Mouse (Mus musculus) ES-Bruce4 (cell line): ENCODE data around the gene Fgfr2. TPM values are rescaled to one million over a fixed set of nuclear protein-coding genes. Genes with fewer than 3 reads are reported as not detected.

Experiments used
- H3K27ac ChIP-seq: 2 replicates; pipeline ENCODE4 v1.5.1; 2012; ENCODE audit warnings: low read length, inconsistent platforms; ENCODE audit not compliant: insufficient read depth
- H3K27me3 ChIP-seq: 2 replicates; pipeline ENCODE4 v1.6.1; 2012; ENCODE audit warnings: mild to moderate bottlenecking, low read length, inconsistent platforms; ENCODE audit not compliant: control insufficient read depth, poor library complexity, insufficient read depth, severe bottlenecking
- H3K36me3 ChIP-seq: 2 replicates; pipeline ENCODE4 v1.6.1; 2012; ENCODE audit warnings: inconsistent platforms, mild to moderate bottlenecking, low read length, moderate library complexity; ENCODE audit not compliant: control insufficient read depth, poor library complexity, insufficient read depth, severe bottlenecking
- H3K4me1 ChIP-seq: one replicate; pipeline ENCODE4 v1.8.1; 2011; ENCODE audit warnings: low read length; ENCODE audit not compliant: control insufficient read depth, insufficient read depth
- H3K4me3 ChIP-seq: 2 replicates; pipeline ENCODE4 v1.5.1; 2011; ENCODE audit warnings: low read depth, mild to moderate bottlenecking, low read length
- H3K9ac ChIP-seq: 2 replicates; pipeline ENCODE4 v1.6.1; 2012; ENCODE audit warnings: low read depth, mild to moderate bottlenecking, inconsistent platforms; ENCODE audit not compliant: poor library complexity, severe bottlenecking
- H3K9me3 ChIP-seq: replicated peaks from 2 replicates; pipeline ENCODE4 v1.6.1; 2012; ENCODE audit warnings: mild to moderate bottlenecking, low read length, inconsistent platforms; ENCODE audit not compliant: control insufficient read depth, poor library complexity, insufficient read depth, severe bottlenecking
- CTCF ChIP-seq: IDR thresholded peaks from one replicate; pipeline ENCODE4 v1.8.1; 2011; ENCODE audit warnings: low read depth, low read length
- EP300 ChIP-seq: IDR thresholded peaks from 2 replicates; pipeline ENCODE4 v1.6.1; 2011; ENCODE audit warnings: low read depth, low read length; ENCODE audit not compliant: insufficient read depth
- POLR2A ChIP-seq: IDR thresholded peaks from one replicate; pipeline ENCODE4 v1.8.1; 2011; ENCODE audit warnings: low read length; ENCODE audit not compliant: insufficient read depth
- polyA plus RNA-seq: library from polyadenylated mRNA; stranded (reverse); fragments of >200 nt; gene quantifications from 2 replicates; pipeline ENCODE4 v1.2.4, GENCODE M21; 2011; ENCODE audit warnings: low read depth; ENCODE audit not compliant: missing spikeins, insufficient read depth, insufficient read length

The Fgfr2 gene
- polyA plus RNA-seq, 1 experiment: 34.8 TPM

DNA sequence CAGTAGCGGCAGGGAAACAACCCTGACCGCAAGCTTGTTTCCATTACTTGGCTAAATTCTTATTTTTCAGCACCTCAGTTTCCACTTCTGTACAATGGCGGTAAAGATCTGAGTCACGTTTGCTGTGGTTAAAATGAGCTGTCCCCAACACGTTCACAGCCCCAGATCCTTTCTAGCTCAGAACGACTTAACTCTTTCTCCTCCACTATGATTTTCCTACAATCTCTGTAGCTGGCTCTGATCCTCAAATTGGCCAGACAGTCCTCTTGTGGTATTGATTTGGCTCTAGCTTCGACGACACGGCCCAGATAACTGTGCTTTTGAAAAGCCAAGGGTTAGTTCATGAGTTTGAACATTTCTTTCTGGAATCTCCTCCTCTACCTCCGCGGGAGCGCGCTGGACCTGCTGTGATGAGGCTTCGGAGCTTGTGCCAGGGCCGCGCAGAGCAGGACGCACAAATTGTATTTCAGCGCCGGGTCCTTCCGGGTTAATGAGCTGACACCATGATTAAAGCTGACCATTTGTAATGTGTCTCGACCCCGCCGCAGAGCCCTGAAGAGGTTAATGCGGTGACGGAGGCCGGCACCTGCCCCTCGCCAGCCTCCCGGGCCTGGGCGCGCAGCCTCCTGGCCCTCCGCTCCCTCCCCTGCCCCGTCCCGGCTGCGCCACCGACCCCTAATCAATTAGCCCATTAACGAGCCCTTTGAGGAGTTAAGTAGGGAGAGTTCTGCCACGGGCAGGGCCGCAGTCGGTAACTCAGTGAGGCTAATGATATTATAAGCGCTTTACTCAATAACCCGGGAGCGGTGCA lies 1571.0 kb downstream of the Fgfr2 start:
- H3K27me3 ChIP-seq: peaks cover 64% of the 10 kb centered on the region
- H3K9me3 ChIP-seq: no peaks in the 10 kb centered on the region
- H3K36me3 ChIP-seq: no peaks in the 10 kb centered on the region
- H3K27ac ChIP-seq: no peak overlapping the region
- H3K4me1 ChIP-seq: no peaks in the 10 kb centered on the region
- peak overlapping the region; percentile 40; the same call in 1 of the 2 replicates for H3K4me3 ChIP-seq
- TF ChIP-seq EP300 (no peak), POLR2A (no peak), CTCF (no peak)
- H3K9ac ChIP-seq: no peak overlapping the region

DNA sequence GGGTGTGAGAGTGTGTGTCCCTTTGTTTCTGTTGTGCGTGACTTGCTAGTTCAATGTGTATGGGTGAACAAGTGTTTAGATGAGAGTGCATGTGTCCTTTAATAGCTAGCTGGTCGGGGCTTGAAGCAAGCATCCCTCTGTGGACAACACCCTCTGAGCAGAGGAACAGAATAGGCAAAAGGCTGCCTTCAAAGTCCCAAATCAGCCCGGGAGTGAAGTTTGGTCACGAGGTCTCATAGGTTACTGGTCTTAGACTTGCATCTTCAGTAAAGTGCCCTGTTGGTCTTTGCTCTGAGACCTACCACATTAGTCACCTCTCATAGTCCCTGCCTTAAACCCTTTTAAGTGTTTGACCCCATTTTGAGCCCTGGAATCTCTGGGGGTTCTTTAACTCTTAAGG lies 1571.7 kb downstream of the Fgfr2 start:
- H3K9me3 ChIP-seq: no peaks in the 10 kb centered on the region
- H3K4me3 ChIP-seq: no peak overlapping the region
- no peak overlapping the region for H3K27ac ChIP-seq
- H3K36me3 ChIP-seq: no peaks in the 10 kb centered on the region
- peaks cover 59% of the 10 kb centered on the region for H3K27me3 ChIP-seq
- TF ChIP-seq POLR2A (no peak), CTCF (no peak), EP300 (no peak)
- H3K4me1 ChIP-seq: no peaks in the 10 kb centered on the region
- no peak overlapping the region for H3K9ac ChIP-seq

DNA sequence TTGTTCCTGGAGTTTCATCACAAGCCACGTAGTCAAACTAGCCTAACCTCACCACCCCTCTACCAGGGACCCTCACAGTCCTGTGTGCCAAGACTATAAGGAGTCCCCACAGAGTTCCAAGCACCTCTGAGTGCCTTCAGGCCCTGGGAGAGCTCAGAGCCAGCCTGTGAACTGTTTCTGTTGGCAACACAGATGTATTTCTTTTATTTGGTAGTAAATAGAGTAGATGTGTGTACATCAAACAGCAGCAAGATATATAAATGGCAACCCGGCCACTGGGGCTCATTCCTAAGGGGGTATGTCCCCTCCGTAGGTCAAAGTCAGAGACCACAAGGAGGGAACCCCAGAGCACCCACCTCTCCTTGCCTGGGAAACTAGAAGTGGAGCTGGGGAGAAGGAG lies 1574.7 kb downstream of the Fgfr2 start, which contains the start of gene Hmx2:
Hmx2 (plus strand) TSS at position 301 of the 400 bp plus-strand sequence.
- no peaks in the 10 kb centered on the region for H3K36me3 ChIP-seq
- TF ChIP-seq CTCF: no peak

DNA sequence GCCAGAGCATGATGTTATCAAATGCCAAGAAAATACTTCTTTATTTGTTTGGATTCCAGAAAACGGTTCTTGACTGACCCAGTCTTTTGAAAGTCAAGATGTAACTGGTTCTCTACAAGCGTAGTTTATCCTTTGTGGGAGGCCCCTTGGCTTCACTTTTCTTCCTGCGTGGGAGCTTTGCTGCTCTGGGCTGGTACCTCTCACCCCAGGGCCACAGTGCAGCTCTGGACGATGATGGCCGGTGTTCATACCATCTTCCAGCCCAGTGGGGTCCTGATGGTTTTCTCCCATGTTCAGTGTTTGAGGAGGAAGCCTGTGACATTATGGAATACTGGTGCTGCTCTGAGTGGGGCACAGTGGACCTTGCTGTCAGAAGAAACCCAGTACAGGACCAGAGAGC lies 1575.7 kb downstream of the Fgfr2 start:
- Histone ChIP-seq H3K4me1 (no peaks in the 10 kb centered on the region), H3K27me3 (peaks cover 62% of the 10 kb centered on the region), H3K4me3 (no peak overlapping the region), H3K36me3 (no peaks in the 10 kb centered on the region), H3K9me3 (no peaks in the 10 kb centered on the region), H3K27ac (no peak overlapping the region), H3K9ac (no peak overlapping the region)
- TF ChIP-seq EP300 (no peak), POLR2A (no peak), CTCF (no peak)

More for the DNA sequence above, 1574.7 kb downstream of the Fgfr2 start, which contains the start of gene Hmx2:
- peaks cover 62% of the 10 kb centered on the region for H3K27me3 ChIP-seq
- H3K9me3 ChIP-seq: no peaks in the 10 kb centered on the region
- H3K27ac ChIP-seq: no peak within 1 kb of the TSS
- no peak within 1 kb of the TSS for H3K9ac ChIP-seq
- no peaks in the 10 kb centered on the region for H3K4me1 ChIP-seq
- no peak within 1 kb of the TSS for H3K4me3 ChIP-seq

DNA sequence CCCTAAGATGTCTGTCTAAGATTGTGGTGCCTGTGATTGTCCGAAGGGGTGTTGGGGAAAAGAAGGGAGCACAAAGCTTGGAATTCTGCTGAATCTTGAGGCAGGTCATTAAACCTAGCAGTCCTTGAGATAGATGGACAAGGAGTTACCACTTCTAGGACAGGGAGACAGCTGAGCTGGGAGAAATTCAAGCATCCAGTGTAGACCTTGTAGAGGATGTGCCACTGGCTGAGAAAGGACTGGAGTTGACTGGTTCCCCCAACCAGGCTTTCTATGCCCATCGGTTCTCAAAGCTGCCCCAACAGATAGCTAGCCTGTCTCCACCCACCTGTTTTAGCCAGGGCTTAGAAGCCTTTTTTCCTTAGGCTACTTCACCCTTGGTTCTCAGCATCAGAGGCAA lies 1576.7 kb downstream of the Fgfr2 start:
- Histone ChIP-seq H3K4me1 (no peaks in the 10 kb centered on the region), H3K27ac (no peak overlapping the region), H3K36me3 (no peaks in the 10 kb centered on the region), H3K9ac (no peak overlapping the region), H3K4me3 (no peak overlapping the region), H3K27me3 (peaks cover 55% of the 10 kb centered on the region), H3K9me3 (no peaks in the 10 kb centered on the region)
- no peak for TF ChIP-seq POLR2A
- TF ChIP-seq CTCF: no peak
- TF ChIP-seq EP300: no peak

DNA sequence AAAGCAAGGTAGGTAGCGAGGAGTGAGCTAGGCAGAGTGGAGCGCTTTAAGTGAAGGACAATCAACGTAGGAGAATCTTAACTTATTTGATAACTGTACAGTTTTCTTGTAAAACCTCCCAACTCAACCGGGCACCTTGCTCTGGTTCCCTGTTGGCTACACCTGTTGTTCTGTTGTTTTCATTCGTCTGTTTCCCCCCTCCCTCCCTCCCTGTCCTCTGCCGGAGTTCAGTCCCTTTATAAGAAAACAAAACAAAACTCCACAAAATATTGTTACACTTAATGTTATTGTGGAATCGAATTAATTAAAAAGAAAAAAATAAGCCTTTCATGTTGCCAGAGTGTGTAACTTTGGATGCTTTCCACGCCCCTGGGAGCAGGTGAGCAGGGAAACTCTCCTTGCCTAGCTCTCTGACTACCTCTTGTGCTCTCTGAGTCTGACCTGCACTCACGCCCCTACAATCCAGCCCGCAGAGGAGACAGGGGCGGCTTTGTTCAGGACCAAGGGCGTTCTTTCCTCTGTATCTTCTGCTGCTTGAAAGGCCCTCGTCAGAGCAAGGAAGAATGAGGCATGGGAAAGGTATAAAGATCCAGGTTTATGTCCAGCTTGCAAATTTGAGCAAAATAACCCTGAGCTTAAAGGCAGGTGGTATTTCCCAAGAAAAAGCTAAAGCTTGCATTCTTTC lies 1577.3 kb downstream of the Fgfr2 start:
- no peak for TF ChIP-seq POLR2A
- H3K36me3 ChIP-seq: no peaks in the 10 kb centered on the region
- no peak overlapping the region for H3K4me3 ChIP-seq
- H3K4me1 ChIP-seq: no peaks in the 10 kb centered on the region
- H3K9me3 ChIP-seq: no peaks in the 10 kb centered on the region
- H3K27me3 ChIP-seq: peaks cover 57% of the 10 kb centered on the region
- no peak overlapping the region for H3K9ac ChIP-seq
- no peak overlapping the region for H3K27ac ChIP-seq
